Comparison of ENCODE assay signal across 8 mouse cellular contexts in genomic region chr2:130818838-130819647, GRCm38 (mm10).
DNase-seq lines count a peak whose midpoint lies in the region; ATAC-seq and TF ChIP-seq lines count a peak whose summit lies in the region.

No protein-coding gene starts in this region.

- peak overlapping the region; percentile 90 for H3K27ac ChIP-seq in liver, adult 2 months (replicated peaks; ENCODE audit: insufficient read depth, low read depth, low read length)
- H3K27ac ChIP-seq in liver, embryonic 12.5 days: no peak overlapping the region

- H3K9ac ChIP-seq in liver, adult 2 months (ENCODE audit: low read depth, low read length): peak overlapping the region; percentile 6; the same call in 1 of the 2 replicates
- H3K9ac ChIP-seq in liver, embryonic 12.5 days: no peak overlapping the region

- no peak overlapping the region for H3K4me3 ChIP-seq in liver, adult 2 months (ENCODE audit: insufficient read depth, low read depth, low read length)
- H3K4me3 ChIP-seq in liver, embryonic 12.5 days: no peak overlapping the region

- no peaks in the 10 kb centered on the region for H3K9me3 ChIP-seq in liver, embryonic 12.5 days (replicated peaks)

- H3K4me1 ChIP-seq in liver, adult 2 months (ENCODE audit: control insufficient read depth, insufficient read depth, low read length): peaks cover 22% of the 10 kb centered on the region
- peaks cover 6% of the 10 kb centered on the region for H3K4me1 ChIP-seq in liver, embryonic 12.5 days

- no peak for TF ChIP-seq POLR2A in liver, adult 2 months (IDR thresholded peaks at IDR 0.05; ENCODE audit: extremely low read depth, insufficient read depth, low read length)

- H3K27me3 ChIP-seq in liver, adult 2 months (ENCODE audit: control insufficient read depth, insufficient read depth, low read length): no peaks in the 10 kb centered on the region
- H3K27me3 ChIP-seq in liver, embryonic 12.5 days (replicated peaks): no peaks in the 10 kb centered on the region

- peaks cover 6% of the 10 kb centered on the region; the same call in 1 of the 2 replicates for H3K36me3 ChIP-seq in liver, adult 2 months (ENCODE audit: control insufficient read depth, insufficient read depth, low read length)
- H3K36me3 ChIP-seq in liver, embryonic 12.5 days: peaks cover 8% of the 10 kb centered on the region; the same call in 1 of the 2 replicates

- WGBS in liver, adult 2 months: 21% methylated on average over 11 of the region's 11 CpGs
- 76% methylated on average over 11 of the region's 11 CpGs for WGBS in liver, embryonic 12.5 days (ENCODE audit: insufficient replicate concordance)

- TF ChIP-seq CTCF in liver, adult 2 months (IDR thresholded peaks at IDR 0.05; ENCODE audit: low read depth, low read length): peak; percentile 73

- H3K79me2 ChIP-seq in liver, adult 2 months (ENCODE audit: control insufficient read depth, insufficient read depth, low read length): no peaks in the 10 kb centered on the region; the same call in 1 of the 2 replicates

- intact Hi-C loops in left cerebral cortex, postnatal 4 days (cut with DNase I): loop anchor here (5.0 kb wide), 1 partner anchor 128 kb away; no protein-coding TSS in a partner anchor

- no peak overlapping the region for H3K4me2 ChIP-seq in liver, embryonic 12.5 days

- peak; percentile 56 for DNase-seq in liver, adult 2 months (ENCODE audit: extremely low read depth, low read depth, low spot score)
- peak; percentile 40 for DNase-seq in cerebellum, adult 11-12 months
- DNase-seq in frontal cortex, postnatal 36 days (ENCODE audit: low spot score in 2 of 2): peak; percentile 37 to 56
- DNase-seq in left cerebral cortex, postnatal 4 days: peak; percentile 68
- DNase-seq in thymus, postnatal 10 days (ENCODE audit: low spot score in 2 of 2): no peak
- no peak for DNase-seq in spleen, postnatal 36 days (ENCODE audit: low spot score in 2 of 2)
- no peak for DNase-seq in kidney, adult 18-20 months

- ATAC-seq in liver, embryonic 12.5 days: no peak

Comparison
In these comparisons a context has a peak if more than half of its experiments do, and no peak if none do; other contexts are left out.
1. DNase-seq: peak in liver, adult 2 months (single experiment), cerebellum, adult 11-12 months (single experiment), frontal cortex, postnatal 36 days (2 of 2) and left cerebral cortex, postnatal 4 days (single experiment); none in thymus, postnatal 10 days (0 of 2), spleen, postnatal 36 days (0 of 2) and kidney, adult 18-20 months (single experiment).